Mouse (Mus musculus): ENCODE data around the gene Fam19a5. TPM values are rescaled to one million over a fixed set of nuclear protein-coding genes. Genes with fewer than 3 reads are reported as not detected.

Gene Fam19a5
- polyA plus RNA-seq, 1 experiment from 2014 or later: 4.0 TPM

- H3K27ac ChIP-seq (replicated peaks; ENCODE audit: low read depth, low read length): no peak overlapping the region
- H3K4me2 ChIP-seq (ENCODE audit: low read depth, severe bottlenecking): peak overlapping the region; percentile 91
- H3K27me3 ChIP-seq (ENCODE audit: control insufficient read depth, insufficient read depth, low read length): peaks cover 38% of the 10 kb centered on the region
- peak overlapping the region; percentile 55; the same call in 1 of the 2 replicates for H3K9ac ChIP-seq (ENCODE audit: low read length)
- 0 out of 2 replicates have a peak, but pooled peaks cover 3% of the 10 kb centered on the region for H3K4me1 ChIP-seq (ENCODE audit: control insufficient read depth, insufficient read depth, low read length)
- H3K36me3 ChIP-seq (ENCODE audit: control insufficient read depth, insufficient read depth, low read length): no peaks in the 10 kb centered on the region
- H3K9me3 ChIP-seq (ENCODE audit: control insufficient read depth, low read length): no peaks in the 10 kb centered on the region
- WGBS: 6% methylated on average over 17 of the region's 18 CpGs
- H3K4me3 ChIP-seq (ENCODE audit: low read depth, low read length): peak overlapping the region; percentile 41
- DNase-seq (ENCODE audit: low spot score): no peak
- ATAC-seq (ENCODE audit: insufficient number of reproducible peaks, low FRiP score, low TSS enrichment, low read depth): 0 out of 2 replicates have a peak, but pooled peaks have one; percentile 10
Measured at GRCm38 (mm10) chr15:87545130-87545642, 1.1 kb downstream of the Fam19a5 start.

- H3K36me3 ChIP-seq (ENCODE audit: control insufficient read depth, insufficient read depth, low read length): no peaks in the 10 kb centered on the region
- H3K27ac ChIP-seq (replicated peaks; ENCODE audit: low read depth, low read length): no peak overlapping the region
- H3K9ac ChIP-seq (ENCODE audit: low read length): no peak overlapping the region
- no peak overlapping the region for H3K4me3 ChIP-seq (ENCODE audit: low read depth, low read length)
- ATAC-seq (ENCODE audit: insufficient number of reproducible peaks, low FRiP score, low TSS enrichment, low read depth) (no peak), DNase-seq (ENCODE audit: low spot score) (no peak)
- WGBS: 21% methylated on average over 8 of the region's 8 CpGs
- no peaks in the 10 kb centered on the region for H3K9me3 ChIP-seq (ENCODE audit: control insufficient read depth, low read length)
- 0 out of 2 replicates have a peak, but pooled peaks cover 3% of the 10 kb centered on the region for H3K4me1 ChIP-seq (ENCODE audit: control insufficient read depth, insufficient read depth, low read length)
- no peak overlapping the region for H3K4me2 ChIP-seq (ENCODE audit: low read depth, severe bottlenecking)
- peaks cover 38% of the 10 kb centered on the region for H3K27me3 ChIP-seq (ENCODE audit: control insufficient read depth, insufficient read depth, low read length)
Measured at GRCm38 (mm10) chr15:87545731-87546360, 1.7 kb downstream of the Fam19a5 start.

- Histone ChIP-seq H3K36me3 (ENCODE audit: control insufficient read depth, insufficient read depth, low read length) (no peaks in the 10 kb centered on the region), H3K4me2 (ENCODE audit: low read depth, severe bottlenecking) (no peak overlapping the region), H3K4me3 (ENCODE audit: low read depth, low read length) (no peak overlapping the region), H3K9ac (ENCODE audit: low read length) (no peak overlapping the region), H3K4me1 (ENCODE audit: control insufficient read depth, insufficient read depth, low read length) (0 out of 2 replicates have a peak, but pooled peaks cover 5% of the 10 kb centered on the region), H3K9me3 (ENCODE audit: control insufficient read depth, low read length) (no peaks in the 10 kb centered on the region), H3K27me3 (ENCODE audit: control insufficient read depth, insufficient read depth, low read length) (peaks cover 38% of the 10 kb centered on the region), H3K27ac (replicated peaks; ENCODE audit: low read depth, low read length) (no peak overlapping the region)
- WGBS: 42% methylated on average over 5 of the region's 5 CpGs
- peak; percentile 65 for DNase-seq (ENCODE audit: low spot score)
- no peak for ATAC-seq (ENCODE audit: insufficient number of reproducible peaks, low FRiP score, low TSS enrichment, low read depth)
Measured at GRCm38 (mm10) chr15:87547022-87547421, 2.9 kb downstream of the Fam19a5 start.

GRCm38 (mm10) chr15:87549724-87550123 is 5.6 kb downstream of the Fam19a5 start:
- H3K4me2 ChIP-seq (ENCODE audit: low read depth, severe bottlenecking): no peak overlapping the region
- WGBS: 86% methylated on average over 4 of the region's 4 CpGs
- no peaks in the 10 kb centered on the region for H3K36me3 ChIP-seq (ENCODE audit: control insufficient read depth, insufficient read depth, low read length)
- H3K4me3 ChIP-seq (ENCODE audit: low read depth, low read length): no peak overlapping the region
- H3K4me1 ChIP-seq (ENCODE audit: control insufficient read depth, insufficient read depth, low read length): 0 out of 2 replicates have a peak, but pooled peaks cover 5% of the 10 kb centered on the region
- no peak overlapping the region for H3K9ac ChIP-seq (ENCODE audit: low read length)
- H3K9me3 ChIP-seq (ENCODE audit: control insufficient read depth, low read length): no peaks in the 10 kb centered on the region
- DNase-seq (ENCODE audit: low spot score) (no peak), ATAC-seq (ENCODE audit: insufficient number of reproducible peaks, low FRiP score, low TSS enrichment, low read depth) (no peak)
- no peak overlapping the region for H3K27ac ChIP-seq (replicated peaks; ENCODE audit: low read depth, low read length)
- peaks cover 19% of the 10 kb centered on the region for H3K27me3 ChIP-seq (ENCODE audit: control insufficient read depth, insufficient read depth, low read length)

GRCm38 (mm10) chr15:87550756-87551155 is 6.7 kb downstream of the Fam19a5 start:
- WGBS: 49% methylated on average over 5 of the region's 5 CpGs
- no peak overlapping the region for H3K4me3 ChIP-seq (ENCODE audit: low read depth, low read length)
- H3K36me3 ChIP-seq (ENCODE audit: control insufficient read depth, insufficient read depth, low read length): no peaks in the 10 kb centered on the region
- H3K4me2 ChIP-seq (ENCODE audit: low read depth, severe bottlenecking): no peak overlapping the region
- no peak for DNase-seq (ENCODE audit: low spot score)
- H3K27me3 ChIP-seq (ENCODE audit: control insufficient read depth, insufficient read depth, low read length): peaks cover 9% of the 10 kb centered on the region
- no peak overlapping the region for H3K9ac ChIP-seq (ENCODE audit: low read length)
- H3K4me1 ChIP-seq (ENCODE audit: control insufficient read depth, insufficient read depth, low read length): 0 out of 2 replicates have a peak, but pooled peaks cover 2% of the 10 kb centered on the region
- no peaks in the 10 kb centered on the region for H3K9me3 ChIP-seq (ENCODE audit: control insufficient read depth, low read length)
- H3K27ac ChIP-seq (replicated peaks; ENCODE audit: low read depth, low read length): no peak overlapping the region
- no peak for ATAC-seq (ENCODE audit: insufficient number of reproducible peaks, low FRiP score, low TSS enrichment, low read depth)

- no peak overlapping the region for H3K9ac ChIP-seq (ENCODE audit: low read length)
- no peak overlapping the region for H3K4me2 ChIP-seq (ENCODE audit: low read depth, severe bottlenecking)
- 0 out of 2 replicates have a peak, but pooled peaks cover 2% of the 10 kb centered on the region for H3K27me3 ChIP-seq (ENCODE audit: control insufficient read depth, insufficient read depth, low read length)
- 0 out of 2 replicates have a peak, but pooled peaks cover 2% of the 10 kb centered on the region for H3K4me1 ChIP-seq (ENCODE audit: control insufficient read depth, insufficient read depth, low read length)
- DNase-seq (ENCODE audit: low spot score) (no peak), ATAC-seq (ENCODE audit: insufficient number of reproducible peaks, low FRiP score, low TSS enrichment, low read depth) (no peak)
- no peaks in the 10 kb centered on the region for H3K36me3 ChIP-seq (ENCODE audit: control insufficient read depth, insufficient read depth, low read length)
- WGBS: 30% methylated on average over 8 of the region's 8 CpGs
- H3K27ac ChIP-seq (replicated peaks; ENCODE audit: low read depth, low read length): no peak overlapping the region
- H3K9me3 ChIP-seq (ENCODE audit: control insufficient read depth, low read length): no peaks in the 10 kb centered on the region
- H3K4me3 ChIP-seq (ENCODE audit: low read depth, low read length): no peak overlapping the region
Measured at GRCm38 (mm10) chr15:87551556-87551955, 7.5 kb downstream of the Fam19a5 start.

- H3K27me3 ChIP-seq (ENCODE audit: control insufficient read depth, insufficient read depth, low read length): no peaks in the 10 kb centered on the region
- H3K36me3 ChIP-seq (ENCODE audit: control insufficient read depth, insufficient read depth, low read length): no peaks in the 10 kb centered on the region
- H3K4me2 ChIP-seq (ENCODE audit: low read depth, severe bottlenecking): no peak overlapping the region
- no peaks in the 10 kb centered on the region for H3K9me3 ChIP-seq (ENCODE audit: control insufficient read depth, low read length)
- H3K4me3 ChIP-seq (ENCODE audit: low read depth, low read length): no peak overlapping the region
- WGBS: 74% methylated on average over 9 of the region's 9 CpGs
- DNase-seq (ENCODE audit: low spot score): no peak
- 0 out of 2 replicates have a peak, but pooled peaks cover 2% of the 10 kb centered on the region for H3K4me1 ChIP-seq (ENCODE audit: control insufficient read depth, insufficient read depth, low read length)
- H3K27ac ChIP-seq (replicated peaks; ENCODE audit: low read depth, low read length): no peak overlapping the region
- no peak overlapping the region for H3K9ac ChIP-seq (ENCODE audit: low read length)
- ATAC-seq (ENCODE audit: insufficient number of reproducible peaks, low FRiP score, low TSS enrichment, low read depth): no peak
Measured at GRCm38 (mm10) chr15:87555811-87556210, 11.7 kb downstream of the Fam19a5 start.

GRCm38 (mm10) chr15:87564331-87564730 is 20.2 kb downstream of the Fam19a5 start:
- Histone ChIP-seq H3K27me3 (ENCODE audit: control insufficient read depth, insufficient read depth, low read length) (no peaks in the 10 kb centered on the region), H3K9me3 (ENCODE audit: control insufficient read depth, low read length) (no peaks in the 10 kb centered on the region), H3K27ac (replicated peaks; ENCODE audit: low read depth, low read length) (no peak overlapping the region), H3K4me1 (ENCODE audit: control insufficient read depth, insufficient read depth, low read length) (no peaks in the 10 kb centered on the region), H3K4me3 (ENCODE audit: low read depth, low read length) (no peak overlapping the region), H3K36me3 (ENCODE audit: control insufficient read depth, insufficient read depth, low read length) (no peaks in the 10 kb centered on the region), H3K4me2 (ENCODE audit: low read depth, severe bottlenecking) (no peak overlapping the region), H3K9ac (ENCODE audit: low read length) (no peak overlapping the region)
- DNase-seq (ENCODE audit: low spot score): no peak
- WGBS: 88% methylated on average over 5 of the region's 5 CpGs
- ATAC-seq (ENCODE audit: insufficient number of reproducible peaks, low FRiP score, low TSS enrichment, low read depth): no peak
